Mouse (Mus musculus): ENCODE results near the gene Eme2. TPM values are rescaled to one million over a fixed set of nuclear protein-coding genes. Genes with fewer than 3 reads are reported as not detected.
A peak's percentile ranks its signal among the peaks of the same experiment; 100 is the strongest.
"Not testable (repeated sequence)": the region's sequence is repeated elsewhere in the genome, so short reads cannot be mapped to it uniquely, and the experiment has no call there.

The Eme2 gene
- 31.5 and 33.1 TPM in 2 replicates for polyA plus RNA-seq (2015; fragmentation: Nextera tagmentation; extraction: Ambion mirVana)

- H3K4me1 ChIP-seq = peaks cover 41% of the 10 kb centered on the region
- WGBS = under 1% methylated on average over 62 of the region's 62 CpGs
- peak within 1 kb of the TSS; percentile 77 for H3K4me3 ChIP-seq (replicated peaks)
- peak within 1 kb of the TSS; percentile 97 for H3K4me2 ChIP-seq
- H3K9me3 ChIP-seq (replicated peaks) = no peaks in the 10 kb centered on the region
- no peaks in the 10 kb centered on the region for H3K27me3 ChIP-seq
- peak within 1 kb of the TSS; percentile 91 for H3K27ac ChIP-seq
- peaks cover 67% of the 10 kb centered on the region for H3K36me3 ChIP-seq
- peak within 1 kb of the TSS; percentile 92 for H3K9ac ChIP-seq
- peak; percentile 33; the same call in 1 of the 2 replicates for ATAC-seq (replicated peaks; ENCODE audit: low FRiP score)
Measured at GRCm38 (mm10) chr17:24894995-24895547, at the start of gene Eme2, which contains the start of gene Mrps34. TSS of gene Eme2 (minus strand) at chr17:24895087. TSS of gene Mrps34 (plus strand) at chr17:24895116.

GRCm38 (mm10) chr17:24943589-24943988 is 48.7 kb upstream of the Eme2 start:
- not testable (repeated sequence) for H3K9ac ChIP-seq; H3K4me2 ChIP-seq; H3K4me1 ChIP-seq; H3K27me3 ChIP-seq; H3K4me3 ChIP-seq (replicated peaks); H3K27ac ChIP-seq; H3K9me3 ChIP-seq (replicated peaks); ATAC-seq (replicated peaks; ENCODE audit: low FRiP score)
- WGBS = 85% methylated on average over 1 of the region's 1 CpGs
- H3K36me3 ChIP-seq = peaks cover 70% of the 10 kb centered on the region

- WGBS = 86% methylated on average over 7 of the region's 7 CpGs
- H3K9me3 ChIP-seq (replicated peaks) = no peaks in the 10 kb centered on the region
- H3K9ac ChIP-seq = no peak overlapping the region
- peaks cover 64% of the 10 kb centered on the region for H3K36me3 ChIP-seq
- no peak overlapping the region for H3K4me3 ChIP-seq (replicated peaks)
- no peaks in the 10 kb centered on the region for H3K4me1 ChIP-seq
- no peak overlapping the region for H3K4me2 ChIP-seq
- ATAC-seq (replicated peaks; ENCODE audit: low FRiP score) = no peak
- no peaks in the 10 kb centered on the region for H3K27me3 ChIP-seq
- no peak overlapping the region for H3K27ac ChIP-seq
Measured at GRCm38 (mm10) chr17:24943036-24943435, 48.1 kb upstream of the Eme2 start.

- not testable (repeated sequence) for H3K4me3 ChIP-seq (replicated peaks); H3K27ac ChIP-seq; H3K9me3 ChIP-seq (replicated peaks); H3K4me1 ChIP-seq; H3K9ac ChIP-seq; H3K4me2 ChIP-seq; H3K27me3 ChIP-seq
- 15% methylated on average over 2 of the region's 2 CpGs for WGBS
- ATAC-seq (replicated peaks; ENCODE audit: low FRiP score) = 0 out of 2 replicates have a peak, but pooled peaks have one; percentile 66
- peaks cover 59% of the 10 kb centered on the region for H3K36me3 ChIP-seq
Measured at GRCm38 (mm10) chr17:24942453-24942852, 47.6 kb upstream of the Eme2 start.

- Histone ChIP-seq H3K4me3 (replicated peaks) (peak overlapping the region; percentile 99), H3K9me3 (replicated peaks) (no peaks in the 10 kb centered on the region), H3K4me2 (peak overlapping the region; percentile 76), H3K9ac (peak overlapping the region; percentile 89), H3K27me3 (no peaks in the 10 kb centered on the region), H3K4me1 (peaks cover 19% of the 10 kb centered on the region), H3K27ac (peak overlapping the region; percentile 89), H3K36me3 (peaks cover 13% of the 10 kb centered on the region; the same call in 1 of the 2 replicates)
- no peak for ATAC-seq (replicated peaks; ENCODE audit: low FRiP score)
- WGBS = 41% methylated on average over 6 of the region's 6 CpGs
Measured at GRCm38 (mm10) chr17:24937266-24937665, 42.4 kb upstream of the Eme2 start.

- H3K9me3 ChIP-seq (replicated peaks) = no peaks in the 10 kb centered on the region
- H3K27ac ChIP-seq = peak within 1 kb of the TSS; percentile 89
- peak within 1 kb of the TSS; percentile 99 for H3K4me3 ChIP-seq (replicated peaks)
- under 1% methylated on average over 78 of the region's 78 CpGs for WGBS
- ATAC-seq (replicated peaks; ENCODE audit: low FRiP score) = peak; percentile 97
- peak within 1 kb of the TSS; percentile 76 for H3K4me2 ChIP-seq
- no peaks in the 10 kb centered on the region for H3K27me3 ChIP-seq
- peak within 1 kb of the TSS; percentile 89 for H3K9ac ChIP-seq
- peaks cover 12% of the 10 kb centered on the region for H3K36me3 ChIP-seq
- H3K4me1 ChIP-seq = peaks cover 19% of the 10 kb centered on the region
Measured at GRCm38 (mm10) chr17:24936259-24937237, 41.7 kb upstream of the Eme2 start, which contains the start of gene Mapk8ip3. TSS of gene Mapk8ip3 (minus strand) at chr17:24936977.

- Histone ChIP-seq H3K4me2 (peak overlapping the region; percentile 76), H3K36me3 (peaks cover 13% of the 10 kb centered on the region), H3K4me1 (peaks cover 19% of the 10 kb centered on the region), H3K4me3 (replicated peaks) (peak overlapping the region; percentile 99), H3K27me3 (no peaks in the 10 kb centered on the region), H3K27ac (no peak overlapping the region), H3K9ac (peak overlapping the region; percentile 89), H3K9me3 (replicated peaks) (no peaks in the 10 kb centered on the region)
- ATAC-seq (replicated peaks; ENCODE audit: low FRiP score) = no peak
Measured at GRCm38 (mm10) chr17:24935666-24936065, 40.8 kb upstream of the Eme2 start.

GRCm38 (mm10) chr17:24934926-24935325 is 40.0 kb upstream of the Eme2 start:
- Histone ChIP-seq H3K27ac (no peak overlapping the region), H3K9me3 (replicated peaks) (no peaks in the 10 kb centered on the region), H3K4me1 (peaks cover 19% of the 10 kb centered on the region), H3K9ac (peak overlapping the region; percentile 89), H3K36me3 (peaks cover 13% of the 10 kb centered on the region), H3K4me2 (peak overlapping the region; percentile 76), H3K27me3 (no peaks in the 10 kb centered on the region), H3K4me3 (replicated peaks) (peak overlapping the region; percentile 99)
- 72% methylated on average over 4 of the region's 4 CpGs for WGBS
- ATAC-seq (replicated peaks; ENCODE audit: low FRiP score) = no peak

- WGBS = 59% methylated on average over 4 of the region's 4 CpGs
- no peaks in the 10 kb centered on the region for H3K27me3 ChIP-seq
- H3K4me2 ChIP-seq = no peak overlapping the region
- no peaks in the 10 kb centered on the region for H3K9me3 ChIP-seq (replicated peaks)
- peaks cover 23% of the 10 kb centered on the region for H3K36me3 ChIP-seq
- peaks cover 19% of the 10 kb centered on the region for H3K4me1 ChIP-seq
- H3K4me3 ChIP-seq (replicated peaks) = no peak overlapping the region
- no peak for ATAC-seq (replicated peaks; ENCODE audit: low FRiP score)
- no peak overlapping the region for H3K9ac ChIP-seq
- no peak overlapping the region for H3K27ac ChIP-seq
Measured at GRCm38 (mm10) chr17:24933163-24933562, 38.3 kb upstream of the Eme2 start.

- Histone ChIP-seq H3K27me3 (no peaks in the 10 kb centered on the region), H3K9ac (no peak overlapping the region), H3K4me2 (no peak overlapping the region), H3K9me3 (replicated peaks) (no peaks in the 10 kb centered on the region), H3K36me3 (peaks cover 27% of the 10 kb centered on the region), H3K4me3 (replicated peaks) (no peak overlapping the region), H3K4me1 (peaks cover 19% of the 10 kb centered on the region), H3K27ac (no peak overlapping the region)
- 97% methylated on average over 4 of the region's 4 CpGs for WGBS
- ATAC-seq (replicated peaks; ENCODE audit: low FRiP score) = no peak
Measured at GRCm38 (mm10) chr17:24932431-24932830, 37.5 kb upstream of the Eme2 start.

GRCm38 (mm10) chr17:24929506-24929905 is 34.6 kb upstream of the Eme2 start:
- no peaks in the 10 kb centered on the region for H3K9me3 ChIP-seq (replicated peaks)
- H3K36me3 ChIP-seq = peaks cover 57% of the 10 kb centered on the region
- 71% methylated on average over 1 of the region's 1 CpGs for WGBS
- H3K27ac ChIP-seq = no peak overlapping the region
- H3K9ac ChIP-seq = no peak overlapping the region
- no peaks in the 10 kb centered on the region for H3K27me3 ChIP-seq
- no peak overlapping the region for H3K4me3 ChIP-seq (replicated peaks)
- no peak for ATAC-seq (replicated peaks; ENCODE audit: low FRiP score)
- H3K4me2 ChIP-seq = no peak overlapping the region
- H3K4me1 ChIP-seq = 0 out of 2 replicates have a peak, but pooled peaks cover 4% of the 10 kb centered on the region

- H3K9ac ChIP-seq = no peak overlapping the region
- 95% methylated on average over 1 of the region's 1 CpGs for WGBS
- no peak overlapping the region for H3K4me2 ChIP-seq
- peaks cover 96% of the 10 kb centered on the region for H3K36me3 ChIP-seq
- no peaks in the 10 kb centered on the region for H3K27me3 ChIP-seq
- ATAC-seq (replicated peaks; ENCODE audit: low FRiP score) = no peak
- H3K4me3 ChIP-seq (replicated peaks) = no peak overlapping the region
- H3K9me3 ChIP-seq (replicated peaks) = no peaks in the 10 kb centered on the region
- no peak overlapping the region for H3K27ac ChIP-seq
- no peaks in the 10 kb centered on the region for H3K4me1 ChIP-seq
Measured at GRCm38 (mm10) chr17:24923246-24923645, 28.4 kb upstream of the Eme2 start.

All from kidney, embryonic 15.5 days (tissue).